Mouse (Mus musculus) bone marrow macrophage, adult 2 months (primary cell): Measurements from ENCODE around the gene Tm6sf1.

Source experiments
- CTCF ChIP-seq: IDR thresholded peaks from 2 replicates; pipeline ENCODE4 v1.5.1; 2012; ENCODE audit warnings: low read depth, mild to moderate bottlenecking, low read length, moderate library complexity
- POLR2A ChIP-seq: IDR thresholded peaks from 2 replicates; pipeline ENCODE4 v1.6.1; 2012; ENCODE audit warnings: mild to moderate bottlenecking, low read depth, low read length, borderline replicate concordance

GRCm38 (mm10) chr7:81861921-81862320 is 3.1 kb downstream of the Tm6sf1 start:
- TF ChIP-seq CTCF (no peak), POLR2A (no peak)
